Mouse (Mus musculus) mouse trophoblast stem cell (cell line): ENCODE results near the gene Haus6.

Experiments
- in situ Hi-C, 2 experiments: fragments of 300-500 bp; cut with MseI, MboI; formaldehyde crosslinking; loops; 2 replicates in 1 of 2; 3 replicates in 1 of 2; pipeline ENCODE4 v1.15.1; 2025

Haus6 gene

DNA sequence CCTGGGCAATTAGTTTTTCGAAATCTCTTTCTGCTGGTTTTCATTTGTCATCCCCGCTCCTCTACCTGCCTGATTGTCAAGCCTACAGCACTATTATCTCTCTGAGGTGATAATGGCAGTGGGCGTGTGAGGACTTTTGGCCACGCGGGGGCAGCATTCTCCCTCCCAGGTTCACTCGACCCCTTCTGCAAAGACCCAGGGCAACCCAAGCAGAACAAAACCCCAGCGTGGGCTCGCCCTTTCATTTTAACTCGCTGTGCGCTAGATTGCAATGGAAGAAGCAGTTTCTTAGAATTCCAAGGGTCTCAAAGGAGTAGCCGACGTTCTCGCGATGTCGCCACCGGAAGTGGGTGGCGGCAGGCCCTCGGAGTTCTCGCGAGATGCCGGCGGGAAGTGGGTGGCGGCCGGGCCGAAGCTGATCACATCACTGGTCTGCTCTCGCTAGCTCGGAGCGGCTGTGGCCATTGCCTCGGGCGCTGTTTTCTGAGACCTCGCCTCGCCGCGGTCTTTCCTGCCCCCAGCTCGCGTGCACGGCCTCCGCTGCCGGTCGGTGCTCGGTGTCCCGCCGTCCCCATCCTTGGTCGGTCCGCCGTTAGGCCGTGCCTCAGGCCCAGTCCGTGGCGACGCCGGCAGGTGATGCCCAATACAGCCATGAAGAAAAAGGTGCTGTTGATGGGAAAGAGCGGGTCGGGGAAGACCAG is 36.4 kb downstream of the Haus6 start, which contains the start of gene Rraga:
Gene Rraga (plus strand): TSS at position 386 of the 701 bp plus-strand sequence.
- in situ Hi-C loops = no loop called here

DNA sequence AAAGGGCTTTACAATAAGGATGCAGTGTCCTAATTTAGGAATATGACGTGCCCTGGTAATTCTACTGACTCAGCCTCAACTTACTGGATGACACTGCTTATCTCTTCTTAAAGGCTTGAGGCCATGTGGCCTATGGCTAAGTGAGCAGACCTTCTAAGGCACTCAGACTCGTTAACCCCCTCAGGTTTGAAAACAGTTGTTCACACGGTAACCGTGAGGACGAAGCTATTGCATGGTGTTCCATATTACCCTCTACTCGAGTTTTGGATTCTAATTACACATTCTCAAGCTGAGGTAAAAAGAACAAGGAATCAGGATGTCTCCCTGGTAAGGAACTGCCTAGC is 36.9 kb downstream of the Haus6 start:
- in situ Hi-C loops = no loop called here

DNA sequence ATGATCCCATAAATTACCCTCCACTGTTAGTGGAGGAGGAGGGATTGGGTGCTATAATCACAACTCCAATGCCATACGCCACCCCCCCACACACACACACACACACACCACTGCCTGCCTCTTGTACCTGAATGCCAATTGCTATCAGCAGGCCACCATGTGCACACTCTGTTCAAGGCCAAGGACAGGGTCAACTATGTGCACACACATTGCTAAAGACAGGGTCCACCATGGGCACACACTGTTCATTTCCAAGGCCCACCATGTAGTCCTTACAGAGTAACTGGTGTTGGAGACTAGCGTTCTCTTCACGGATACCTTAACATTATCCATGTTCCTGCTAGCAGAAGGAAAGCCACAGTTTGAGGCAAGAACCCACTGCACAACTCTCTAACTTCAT is 50.8 kb downstream of the Haus6 start:
- in situ Hi-C loops = no loop called here

DNA sequence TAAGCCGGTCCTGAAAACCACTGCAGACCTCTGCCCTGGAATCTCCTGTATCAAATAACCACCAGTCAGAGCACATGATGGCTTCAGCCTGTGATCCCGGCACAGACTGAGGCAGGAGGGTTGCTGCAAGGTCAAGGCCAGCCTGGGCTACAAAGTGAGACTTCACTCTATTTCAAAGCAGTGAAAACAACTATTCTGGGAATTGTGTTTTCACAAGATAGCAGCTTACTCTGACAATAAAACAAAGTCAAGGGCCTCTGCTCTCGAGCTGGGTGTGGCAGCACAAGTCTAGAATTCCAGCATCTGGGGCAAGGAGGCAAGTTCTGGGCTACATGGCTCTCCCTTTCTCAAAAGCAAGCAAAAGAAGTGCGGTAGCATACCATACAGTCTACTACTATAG is 52.8 kb downstream of the Haus6 start:
- in situ Hi-C loops = no loop called here

DNA sequence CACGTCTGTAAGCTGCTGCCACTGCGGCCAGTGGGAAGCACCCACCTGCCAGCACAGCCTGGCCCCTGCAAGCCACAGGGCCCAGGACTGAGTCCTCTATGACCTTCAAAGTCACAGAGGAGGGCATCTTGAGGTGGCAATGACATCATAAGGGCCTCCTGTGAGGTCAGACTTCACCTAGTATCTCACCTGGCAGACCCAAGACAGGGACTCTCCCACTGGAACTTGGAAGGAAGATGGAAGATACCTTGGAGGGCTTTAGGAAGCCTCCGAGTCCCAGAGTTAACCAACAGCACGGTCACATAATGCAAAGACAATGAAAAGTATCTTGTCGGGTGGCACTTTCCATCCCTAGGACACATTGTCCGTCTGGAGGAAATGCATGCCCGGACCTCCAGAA is 53.6 kb downstream of the Haus6 start, which contains the start of gene Saxo1:
Gene Saxo1 (minus strand): TSS at position 101 of the 400 bp plus-strand sequence.
- in situ Hi-C loops = no loop called here

DNA sequence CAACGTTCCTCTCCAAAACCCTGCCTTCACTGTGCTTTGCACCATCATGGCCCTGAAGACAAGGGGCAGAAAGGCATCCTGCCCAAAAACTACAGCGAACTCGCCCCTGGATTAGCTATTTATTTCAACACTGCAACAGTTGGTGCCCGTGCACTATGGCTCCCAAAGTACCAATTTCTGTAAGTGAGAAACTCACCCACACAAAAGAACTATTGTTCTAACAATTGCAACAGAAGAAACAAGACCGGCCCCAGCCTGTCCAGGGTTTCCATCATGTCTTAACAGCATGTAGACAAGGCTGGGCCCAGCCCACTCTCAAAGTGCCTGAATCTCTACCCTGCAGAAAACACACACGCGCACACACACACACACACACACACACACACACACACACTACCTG is 54.5 kb downstream of the Haus6 start:
- in situ Hi-C loops = no loop called here

DNA sequence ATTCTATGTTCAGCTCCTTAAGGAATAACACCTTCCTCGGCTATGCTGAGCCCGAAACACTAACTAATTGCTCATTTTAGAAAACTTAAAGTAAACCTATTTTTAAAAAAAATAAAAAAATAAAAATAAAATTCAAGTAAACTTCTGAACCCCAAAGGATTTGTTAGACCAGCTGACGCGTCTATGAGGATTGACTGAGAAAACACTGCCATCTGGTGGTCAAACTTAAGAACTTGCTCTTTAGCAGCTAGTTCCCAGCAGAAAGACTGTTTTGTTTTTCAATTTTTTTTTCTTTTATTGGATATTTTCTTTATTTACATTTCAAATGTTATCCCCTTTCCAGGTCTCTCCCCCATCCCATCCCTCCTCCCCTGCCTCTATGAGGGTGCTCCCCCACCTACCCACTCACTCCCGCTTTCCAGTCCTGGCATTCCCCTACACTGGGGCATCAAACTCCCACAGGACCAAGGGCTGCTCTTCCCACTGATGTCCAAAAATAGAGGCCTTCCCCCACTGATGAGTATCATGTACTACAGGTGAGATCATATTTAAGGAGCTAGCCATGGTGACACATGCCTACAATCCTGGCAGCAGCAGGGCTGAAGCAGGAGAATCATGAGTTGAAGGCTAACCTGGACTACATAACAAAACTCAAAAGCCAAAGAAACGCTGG is 56.7 kb downstream of the Haus6 start:
- in situ Hi-C loops = no loop called here

DNA sequence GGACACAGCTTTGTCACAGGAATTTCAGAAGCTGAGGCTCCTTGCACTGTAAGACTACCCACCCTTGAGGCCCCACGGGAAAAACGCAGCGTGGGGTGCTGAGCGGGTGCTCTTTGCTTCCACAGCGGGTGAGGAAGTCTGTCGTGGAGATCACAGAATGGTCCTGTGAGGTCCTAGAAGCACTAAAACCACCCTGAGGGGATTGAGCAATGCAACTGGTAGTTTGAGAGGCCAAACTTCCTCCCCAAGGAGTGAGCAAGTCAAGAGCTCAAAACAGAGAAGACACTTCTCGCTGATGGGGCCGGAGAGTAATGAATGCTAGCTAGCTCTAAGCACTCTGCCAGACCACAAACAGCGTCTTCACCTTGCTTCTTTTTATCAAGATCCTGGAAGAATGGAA is 63.5 kb downstream of the Haus6 start:
- in situ Hi-C loops = loop anchor here (25.0 kb wide), 1 partner anchor 711 kb away; no protein-coding TSS in a partner anchor

DNA sequence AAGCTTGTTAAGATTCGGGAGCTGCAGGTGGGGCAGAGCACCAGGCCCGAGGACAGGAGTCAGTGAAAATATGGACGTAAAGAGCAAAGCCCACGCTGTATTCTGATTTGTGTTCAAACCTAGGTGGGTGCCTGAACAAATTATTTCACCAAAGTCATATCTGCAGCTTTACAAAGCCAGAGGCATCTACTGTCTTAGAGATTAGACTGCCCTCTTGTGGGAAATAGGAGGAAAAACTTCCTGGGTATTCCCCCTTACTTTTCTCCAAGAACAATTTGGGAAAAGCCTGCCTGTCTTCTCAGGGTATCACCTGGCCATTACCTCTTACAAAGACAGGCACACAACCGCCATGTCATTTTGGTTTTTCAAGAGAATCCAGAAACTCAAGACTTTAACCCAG is 66.2 kb downstream of the Haus6 start:
- in situ Hi-C loops = loop anchor here (25.0 kb wide), 1 partner anchor 708 kb away; no protein-coding TSS in a partner anchor

DNA sequence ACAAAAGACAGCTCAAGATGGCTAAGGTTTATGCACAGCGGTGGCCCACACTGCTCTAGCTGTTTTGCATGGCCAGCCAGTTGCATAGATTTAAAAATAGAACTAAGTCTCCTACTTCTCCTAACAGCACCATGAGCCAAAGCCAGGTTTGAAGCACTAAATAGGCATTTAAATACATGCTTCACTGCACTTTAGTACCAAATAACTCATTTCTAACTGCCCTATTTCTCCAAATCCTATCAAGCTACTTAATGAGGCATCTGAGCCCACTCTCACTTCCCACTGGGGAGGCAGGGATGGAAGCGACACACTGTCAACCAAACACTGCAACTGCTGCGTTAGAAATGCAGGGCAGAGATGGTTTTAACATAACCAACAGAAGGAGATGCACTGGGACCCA is 67.9 kb downstream of the Haus6 start:
- in situ Hi-C loops = loop anchor here (25.0 kb wide), 1 partner anchor 707 kb away; no protein-coding TSS in a partner anchor

DNA sequence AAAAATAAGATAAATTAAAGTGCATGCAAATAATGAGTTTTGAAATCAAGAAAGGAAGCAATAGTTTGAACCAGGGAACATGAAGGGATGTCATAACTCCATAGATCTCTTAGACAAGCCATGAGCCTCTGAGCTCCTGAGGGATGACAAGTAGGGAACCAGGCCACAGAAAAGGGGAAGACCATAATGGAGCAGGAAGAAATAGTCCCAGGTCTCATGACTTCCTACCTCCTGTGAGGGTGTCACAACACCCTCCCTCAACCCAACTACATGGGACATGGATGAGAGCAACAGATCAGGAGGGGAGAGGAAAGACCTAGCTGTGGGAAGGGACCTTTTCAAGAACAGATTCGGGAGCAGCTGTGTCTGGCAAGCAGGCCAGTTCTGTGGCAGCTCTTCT is 70.3 kb downstream of the Haus6 start:
- in situ Hi-C loops = loop anchor here (25.0 kb wide), 1 partner anchor 704 kb away; no protein-coding TSS in a partner anchor

DNA sequence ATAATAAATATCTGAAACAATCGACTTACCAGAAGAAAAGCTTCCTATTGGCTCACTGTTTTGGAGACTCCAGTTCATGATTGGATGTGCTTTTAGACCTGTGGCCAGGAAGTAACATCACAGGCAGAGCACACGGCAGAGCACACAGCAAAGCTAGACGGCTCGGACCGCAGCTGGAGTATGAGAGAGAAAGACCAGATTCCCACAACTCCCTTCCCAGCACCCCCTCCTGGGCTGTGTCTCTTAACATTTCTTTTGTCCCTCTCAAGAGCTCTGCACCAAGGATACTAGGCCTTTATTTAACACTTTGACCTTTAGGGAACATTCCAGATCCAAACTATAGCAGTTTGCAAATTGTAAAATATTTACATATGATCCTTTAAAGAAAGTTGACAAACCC is 72.9 kb downstream of the Haus6 start:
- in situ Hi-C loops = loop anchor here (25.0 kb wide), 1 partner anchor 702 kb away; no protein-coding TSS in a partner anchor

DNA sequence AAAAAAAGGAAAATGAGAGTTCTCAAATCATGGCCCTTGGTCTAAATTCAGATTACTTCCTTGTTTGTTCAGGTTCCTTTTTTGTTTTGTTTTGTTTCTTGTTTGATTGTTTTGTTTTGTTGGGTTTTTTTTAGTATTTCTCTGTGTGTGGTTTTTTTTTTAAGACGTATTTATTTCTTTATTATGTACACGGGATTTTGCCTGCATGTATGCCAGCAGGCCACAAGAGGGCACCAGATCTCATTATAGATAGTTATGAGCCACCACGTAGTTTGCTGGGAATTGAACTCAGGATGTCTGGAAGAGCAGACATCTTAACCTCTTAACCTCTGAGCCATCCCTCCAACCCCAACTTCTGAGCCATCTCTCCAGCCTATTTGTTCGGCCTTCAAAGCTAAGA is 73.9 kb downstream of the Haus6 start:
- in situ Hi-C loops = loop anchor here (25.0 kb wide), 1 partner anchor 701 kb away; no protein-coding TSS in a partner anchor

DNA sequence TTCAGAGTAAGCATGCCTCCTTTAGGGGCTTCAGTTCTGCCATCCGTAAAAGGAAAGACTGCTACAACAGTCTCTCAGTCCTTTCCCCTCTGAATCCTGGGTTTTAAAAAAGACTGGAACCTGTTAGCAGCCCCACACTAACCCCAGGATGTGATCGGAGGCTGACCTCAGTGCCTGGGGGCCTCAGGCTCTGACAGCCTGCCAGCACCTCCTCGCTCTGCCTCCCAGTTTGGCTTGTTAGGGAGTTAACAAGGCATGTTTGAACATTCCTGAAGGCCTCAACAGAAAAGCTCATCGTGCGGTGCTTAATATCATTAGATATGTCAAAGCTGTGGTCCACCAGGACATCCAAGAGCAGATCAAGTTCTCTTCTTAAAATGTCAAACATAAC is 77.8 kb downstream of the Haus6 start:
- in situ Hi-C loops = loop anchor here (25.0 kb wide), 1 partner anchor 697 kb away; no protein-coding TSS in a partner anchor

DNA sequence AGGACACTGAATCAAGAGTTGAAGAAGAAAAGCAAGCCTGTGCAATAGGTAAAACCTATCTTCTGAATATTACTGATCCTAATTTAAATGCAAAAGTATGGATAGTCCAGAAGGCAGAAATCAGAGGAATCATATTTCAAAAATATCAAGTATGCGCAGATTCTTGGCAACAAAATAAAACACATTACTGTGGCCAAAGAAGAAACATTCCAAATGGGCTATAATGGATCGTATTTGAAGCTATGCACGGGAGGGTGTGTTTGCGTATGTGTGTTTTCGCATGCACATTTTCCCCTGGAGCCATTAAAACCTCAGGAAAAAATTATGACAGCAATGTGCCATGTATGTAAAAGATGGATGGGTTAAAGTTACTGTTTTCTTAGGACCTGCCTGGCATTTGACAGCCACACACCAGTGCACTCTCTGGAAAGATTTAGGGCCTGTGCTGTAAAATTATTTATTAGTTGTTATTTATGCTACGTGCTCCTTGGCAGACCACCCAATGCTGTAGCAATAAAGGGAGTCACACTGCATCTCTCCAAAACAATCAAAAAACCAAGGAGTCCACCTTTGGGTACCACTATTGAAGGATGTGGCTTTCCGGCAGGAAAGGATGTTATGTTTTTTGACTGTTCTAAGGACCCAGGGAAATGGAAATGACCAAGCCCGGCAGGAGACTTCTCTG is 78.3 kb downstream of the Haus6 start:
- in situ Hi-C loops = loop anchor here (25.0 kb wide), 1 partner anchor 696 kb away; no protein-coding TSS in a partner anchor

DNA sequence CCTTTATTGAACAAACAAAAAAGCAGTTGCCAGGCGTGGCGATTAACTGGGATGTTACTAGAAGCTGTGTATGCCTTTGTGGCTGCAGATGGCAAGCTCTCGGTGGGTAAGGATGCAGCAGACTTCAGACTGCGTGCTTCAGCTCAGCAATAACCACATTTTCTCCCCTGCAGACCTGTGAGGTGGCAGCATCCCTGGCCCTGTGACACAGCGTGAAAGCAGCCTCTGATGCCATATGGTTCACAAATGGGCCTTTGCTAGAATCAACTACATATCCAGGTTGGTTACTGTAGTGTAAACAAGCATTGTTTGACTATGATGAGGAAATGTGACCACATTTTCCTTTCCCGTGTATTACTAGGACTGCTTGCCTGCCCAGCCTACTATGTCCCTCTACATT is 82.7 kb downstream of the Haus6 start:
- in situ Hi-C loops = loop anchor here (25.0 kb wide), 1 partner anchor 692 kb away; no protein-coding TSS in a partner anchor
